Mouse (Mus musculus): ENCODE measurements around the gene Drd5. TPM values are rescaled to one million over a fixed set of nuclear protein-coding genes. Genes with fewer than 3 reads are reported as not detected.

The Drd5 gene
- total RNA-seq, 2 experiments from 2014 or later = 1.4 to 2.0 TPM

DNA sequence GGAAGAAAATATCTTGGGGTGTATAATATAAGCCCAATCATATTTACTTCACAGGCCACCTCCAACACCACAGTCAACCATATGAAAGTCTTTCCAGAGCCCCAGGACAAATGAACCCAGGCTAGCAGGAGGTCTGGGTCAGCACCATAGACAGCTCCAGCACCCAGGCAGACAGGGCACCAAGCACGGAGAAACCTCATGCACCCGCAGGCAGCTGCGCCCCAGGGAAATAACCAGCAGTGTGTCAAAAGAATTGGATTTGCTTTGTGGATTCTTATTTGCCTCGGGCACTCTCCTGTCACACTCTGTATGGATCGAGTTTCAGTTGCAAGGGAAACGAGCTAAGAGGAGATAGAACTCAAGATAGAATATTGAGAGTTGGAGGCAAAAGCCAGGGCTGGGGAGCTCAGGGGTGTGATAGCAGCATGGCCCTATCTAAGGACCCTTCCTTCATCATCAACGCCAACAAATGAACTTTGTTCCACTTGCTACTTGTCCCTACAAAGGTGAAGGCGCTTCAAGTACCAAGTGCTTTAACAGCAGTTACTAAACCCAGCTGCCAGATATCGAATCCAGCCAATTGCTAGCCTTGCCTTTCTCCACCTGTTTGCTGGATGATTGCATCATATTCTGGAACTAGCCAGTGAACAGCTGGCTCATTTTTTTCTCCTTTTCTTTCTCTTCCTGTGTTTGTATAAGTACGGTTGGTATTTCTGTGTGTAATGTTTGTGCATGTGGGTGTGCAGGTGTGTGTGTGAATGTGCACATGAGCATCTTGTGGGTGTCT is 27.7 kb downstream of the Drd5 start:
- no peak for DNase-seq (ENCODE audit: low spot score in 2 of 2)

DNA sequence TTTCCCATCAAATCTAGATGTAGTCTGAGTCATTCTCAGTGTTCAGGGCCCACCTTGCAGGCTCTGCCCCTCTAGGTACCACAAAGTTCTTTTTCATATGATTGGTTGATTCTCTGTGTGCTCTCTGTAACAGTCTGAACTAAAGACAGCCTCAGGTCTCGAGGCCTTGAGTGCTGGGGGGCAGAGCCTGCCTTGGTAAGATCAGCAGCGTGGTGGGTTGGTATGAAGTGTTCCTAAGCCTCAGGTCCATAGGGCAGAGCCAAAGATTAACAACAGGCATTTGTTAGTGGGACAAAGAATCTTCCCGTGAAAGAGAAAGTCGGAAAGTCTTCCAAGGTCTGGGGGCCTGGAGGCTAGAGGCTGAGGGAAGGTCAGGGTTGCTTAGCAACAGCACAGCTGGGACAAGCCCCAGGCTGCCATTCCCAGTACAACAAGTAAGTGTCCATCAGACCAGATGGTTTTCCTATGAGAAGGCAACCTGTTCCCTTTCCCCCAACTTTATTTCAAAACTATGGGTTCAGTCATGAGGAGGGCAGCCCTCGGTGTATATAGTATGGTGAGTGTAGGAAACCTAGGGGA is 31.3 kb downstream of the Drd5 start:
- DNase-seq (ENCODE audit: low spot score in 2 of 2) = no peak

DNA sequence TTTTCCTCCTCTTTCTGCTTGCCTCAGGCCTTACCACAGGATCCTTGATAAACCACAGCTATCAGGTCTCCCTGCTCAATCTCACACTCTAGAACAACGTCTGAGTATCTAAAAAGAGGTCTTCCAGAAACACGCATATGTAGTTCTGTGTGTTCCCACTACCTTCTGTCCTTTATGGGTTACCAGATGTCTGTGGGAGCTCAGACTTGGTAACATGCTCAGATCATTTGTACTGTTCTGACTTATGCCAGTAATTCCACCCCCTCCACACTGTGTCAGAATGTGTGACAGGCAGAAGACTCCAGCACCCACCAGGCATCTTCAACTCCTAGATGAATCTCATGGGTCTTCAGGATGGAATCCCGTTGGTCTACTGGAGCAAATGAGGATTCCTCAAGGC is 37.8 kb downstream of the Drd5 start:
- no peak for DNase-seq (ENCODE audit: low spot score in 2 of 2)

DNA sequence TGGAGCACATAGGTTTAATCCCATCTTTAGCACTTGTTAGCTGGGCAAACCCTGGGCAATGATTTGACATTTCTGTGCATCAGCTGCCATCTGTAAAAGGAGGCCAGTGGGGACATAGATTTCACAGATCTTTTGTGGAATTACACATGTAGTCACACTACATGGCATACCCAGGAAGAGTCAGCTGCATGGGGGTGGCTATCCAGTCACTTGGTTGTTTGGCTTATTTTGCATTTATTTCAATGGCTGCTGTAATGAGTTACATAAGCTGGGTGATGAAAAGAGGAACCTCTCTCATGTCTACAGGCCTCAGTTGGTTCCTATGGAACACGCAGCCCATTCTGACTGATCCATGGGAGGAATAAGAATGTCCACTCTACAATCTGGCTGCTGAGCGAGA is 40.5 kb downstream of the Drd5 start:
- no peak for DNase-seq (ENCODE audit: low spot score in 2 of 2)

DNA sequence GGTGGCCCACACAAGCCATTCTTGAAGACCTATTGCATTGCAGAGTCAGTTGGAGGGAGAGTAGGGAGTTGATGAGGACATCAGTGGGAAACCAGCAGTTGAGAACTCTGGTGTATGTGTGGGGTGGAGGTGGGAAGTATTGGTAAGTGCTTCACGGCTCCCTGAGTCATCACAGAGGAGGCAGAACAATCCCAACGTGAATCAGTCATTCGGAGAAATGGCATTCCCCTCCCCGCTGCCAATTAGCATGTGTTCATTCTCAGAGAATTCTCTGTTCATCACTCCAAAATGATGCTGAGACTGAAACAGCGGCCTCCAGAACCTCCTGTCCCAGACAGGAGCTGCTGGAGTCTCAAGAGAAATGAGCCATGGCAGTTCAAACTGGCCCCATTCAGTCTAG is 45.2 kb downstream of the Drd5 start:
- DNase-seq (ENCODE audit: low spot score in 2 of 2) = peak; percentile 53 to 57

DNA sequence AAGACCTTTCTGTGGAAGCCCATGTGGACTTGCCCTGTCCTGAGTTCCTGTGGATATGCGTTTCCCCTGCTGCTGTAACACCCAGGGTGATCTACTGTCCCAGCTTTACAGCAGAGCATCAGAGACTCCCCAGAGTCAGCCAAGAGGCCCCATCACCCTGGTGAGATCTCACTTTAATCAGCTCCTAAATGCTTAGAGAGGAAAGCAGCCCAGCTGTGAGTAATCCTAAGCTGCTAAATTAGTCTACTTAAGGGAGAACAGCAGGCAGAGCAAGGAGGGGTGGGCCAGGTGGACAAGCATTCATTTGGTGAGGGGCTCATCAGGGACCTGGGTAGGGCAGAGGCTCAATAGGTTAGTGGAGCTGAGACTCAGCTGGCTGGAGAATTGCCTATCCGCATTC is 46.4 kb downstream of the Drd5 start:
- no peak for DNase-seq (ENCODE audit: low spot score in 2 of 2)

DNA sequence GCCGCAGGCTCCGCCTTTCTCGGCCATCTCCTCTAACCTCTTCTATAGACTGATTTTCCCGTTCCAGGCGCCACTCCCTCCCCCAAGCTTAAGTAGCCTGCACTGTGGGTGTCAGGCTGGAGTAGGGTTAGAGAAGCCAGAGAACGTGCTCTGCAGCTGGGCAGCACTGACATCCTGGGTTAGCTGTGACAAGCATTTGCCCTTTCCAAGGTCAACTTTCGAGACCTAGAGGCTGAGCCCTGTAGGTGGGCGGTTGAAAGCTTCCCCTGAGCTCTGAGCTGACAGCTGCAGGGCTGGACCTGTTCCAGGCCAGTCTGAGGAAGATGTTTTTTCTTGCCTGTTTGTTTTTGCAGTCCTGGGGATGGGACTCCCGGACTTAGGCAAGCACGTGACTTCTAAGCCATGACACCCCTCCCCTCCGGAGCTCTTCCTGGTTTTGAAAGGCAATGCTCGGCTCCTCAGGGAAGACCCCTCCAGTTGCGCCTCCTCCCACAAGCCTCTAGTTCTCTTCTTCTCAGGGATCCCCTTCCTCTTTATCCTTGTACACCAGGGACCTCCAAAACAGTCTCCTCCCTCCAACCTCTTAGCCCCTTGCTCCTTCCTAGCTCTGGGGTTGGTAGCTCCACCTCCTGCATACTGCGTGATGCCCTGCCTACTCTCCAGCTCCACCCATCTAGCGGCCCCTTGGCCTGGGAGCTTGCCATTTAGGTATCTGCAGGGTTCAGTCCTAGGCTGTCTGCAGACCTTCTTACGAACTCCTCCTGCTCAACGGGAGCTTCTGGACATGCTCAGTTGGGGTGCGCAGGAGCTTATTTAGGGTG is 47.7 kb downstream of the Drd5 start:
- no peak for DNase-seq (ENCODE audit: low spot score in 2 of 2)

DNA sequence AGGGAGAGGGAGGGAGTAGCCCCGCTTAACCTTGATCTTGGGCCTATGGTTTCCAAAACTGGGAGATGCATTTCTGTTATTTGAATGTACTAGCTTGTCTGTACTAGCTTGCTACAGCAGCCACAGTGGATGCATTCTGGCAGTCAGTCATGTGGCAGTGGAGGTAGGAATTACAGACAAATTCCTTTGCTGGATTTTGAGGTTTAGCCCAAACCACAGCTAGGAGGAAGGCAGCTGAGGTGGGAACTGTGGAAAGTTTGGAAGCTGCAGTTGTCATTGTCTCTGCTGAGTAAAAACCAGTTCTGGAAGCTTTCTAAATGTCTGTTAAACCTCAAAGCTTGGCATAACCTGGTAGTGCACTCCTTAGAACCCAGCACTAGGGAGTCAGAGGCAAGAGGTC is 52.1 kb downstream of the Drd5 start:
- no peak for DNase-seq (ENCODE audit: low spot score in 2 of 2)

Other genes with a start within 250 kb of the Drd5 start
- 100 to 1,000 TPM; 457 to 466 TPM for gene Nsg1, start 159.5 kb upstream of the Drd5 start, total RNA-seq (2021)
- 10 to 100 TPM; 19.2 to 19.3 TPM for gene Zbtb49, start 98.9 kb upstream of the Drd5 start, total RNA-seq (2021)
- gene Lyar, start 98.9 kb upstream of the Drd5 start, total RNA-seq (2021) = 10 to 100 TPM; 10.1 to 10.3 TPM
- gene Tmem128, start 59.2 kb upstream of the Drd5 start, total RNA-seq (2021) = 10 to 100 TPM; 28.4 TPM
- gene Otop1, start 43.4 kb upstream of the Drd5 start, total RNA-seq (2021) = not detected
- gene Slc2a9, start 183.8 kb downstream of the Drd5 start, total RNA-seq (2021) = 1 to 10 TPM in 1 of 2 experiments, under 1 TPM in 1; 0.70 to 1.1 TPM
- 100 to 1,000 TPM; 150 to 157 TPM for gene Wdr1, start 243.9 kb downstream of the Drd5 start, total RNA-seq (2021)